Mouse (Mus musculus) limb, embryonic 12.5 days (tissue): ENCODE measurements around the gene Gm28557. TPM values are rescaled to one million over a fixed set of nuclear protein-coding genes. Genes with fewer than 3 reads are reported as not detected.
"Not testable (repeated sequence)": the region's sequence is repeated elsewhere in the genome, so short reads cannot be mapped to it uniquely, and the experiment has no call there.

Experiments used
- ATAC-seq: fragments of 200-750 bp; cut with Nextera tagmentation; 2 replicates; pipeline ENCODE4 v1.8.0; 2017; ENCODE audit warnings: low read depth, moderate TSS enrichment; ENCODE audit not compliant: insufficient number of reproducible peaks, insufficient read depth, low FRiP score, low TSS enrichment
- H3K27ac ChIP-seq: fragments of 300-500 bp; sonication (generic); 2 replicates; pipeline ENCODE4 v1.5.1; 2016; ENCODE audit warnings: mild to moderate bottlenecking, moderate library complexity
- H3K27me3 ChIP-seq: fragments of 300-500 bp; sonication (generic); 2 replicates; pipeline ENCODE4 v1.6.1; 2016; ENCODE audit warnings: mild to moderate bottlenecking, moderate library complexity
- H3K36me3 ChIP-seq: fragments of 300-500 bp; sonication (generic); 2 replicates; pipeline ENCODE4 v1.6.1; 2016; ENCODE audit warnings: mild to moderate bottlenecking, moderate library complexity
- H3K4me1 ChIP-seq: fragments of 300-500 bp; sonication (generic); replicated peaks from 2 replicates; pipeline ENCODE4 v1.6.1; 2016
- H3K4me2 ChIP-seq: fragments of 300-500 bp; sonication (generic); 2 replicates; pipeline ENCODE4 v1.6.1; 2016; ENCODE audit warnings: mild to moderate bottlenecking, moderate library complexity
- H3K4me3 ChIP-seq: fragments of 300-500 bp; sonication (generic); replicated peaks from 2 replicates; pipeline ENCODE4 v1.5.1; 2016; ENCODE audit warnings: mild to moderate bottlenecking
- H3K9ac ChIP-seq: fragments of 300-500 bp; sonication (generic); replicated peaks from 2 replicates; pipeline ENCODE4 v1.6.1; 2016; ENCODE audit warnings: mild to moderate bottlenecking, moderate library complexity
- H3K9me3 ChIP-seq: fragments of 300-500 bp; sonication (generic); 2 replicates; pipeline ENCODE4 v1.6.1; 2016; ENCODE audit warnings: mild to moderate bottlenecking, moderate library complexity
- WGBS: fragments of 180-500 bp; shearing (Covaris S2); methylation state at CpG from one replicate; pipeline ENCODE4 v1.1.7; 2016; 5-methylcytosine and 5-hydroxymethylcytosine counted together
- polyA plus RNA-seq: library from polyadenylated mRNA; unstranded; fragments of >200 nt; fragmentation: Nextera tagmentation; extraction: Ambion mirVana; gene quantifications from 2 replicates; pipeline ENCODE4 v1.2.1, GENCODE M21; 2016

The Gm28557 gene
- 2.3 and 3.1 TPM in 2 replicates for polyA plus RNA-seq

GRCm38 (mm10) chr13:67108194-67108820 is at the start of gene Gm28557:
Gene Gm28557 (minus strand): TSS chr13:67108604.
- Histone ChIP-seq H3K4me3 (peak within 1 kb of the TSS; percentile 57), H3K9ac (peak within 1 kb of the TSS; percentile 66), H3K27me3 (no peaks in the 10 kb centered on the region), H3K4me1 (peaks cover 5% of the 10 kb centered on the region), H3K4me2 (peak within 1 kb of the TSS; percentile 63), H3K9me3 (peaks cover 10% of the 10 kb centered on the region; the same call in 1 of the 2 replicates), H3K27ac (peak within 1 kb of the TSS; percentile 86), H3K36me3 (peaks cover 12% of the 10 kb centered on the region; the same call in 1 of the 2 replicates)
- ATAC-seq = peak; percentile 96
- WGBS = 0% methylated on average over 17 of the region's 17 CpGs

- Histone ChIP-seq H3K27me3 (no peaks in the 10 kb centered on the region), H3K4me1 (no peaks in the 10 kb centered on the region; the same call in 1 of the 2 replicates), H3K36me3 (no peaks in the 10 kb centered on the region), H3K27ac (no peak overlapping the region), H3K9me3 (no peaks in the 10 kb centered on the region), H3K4me3 (peak overlapping the region; percentile 66), H3K4me2 (peak overlapping the region; percentile 72), H3K9ac (peak overlapping the region; percentile 72)
- ATAC-seq = peak; percentile 93
- WGBS = 3% methylated on average over 18 of the region's 18 CpGs
Observed at GRCm38 (mm10) chr13:67128038-67128721, 19.8 kb upstream of the Gm28557 start.

- H3K4me1 ChIP-seq, H3K9ac ChIP-seq, ATAC-seq, H3K4me3 ChIP-seq, H3K9me3 ChIP-seq, H3K27ac ChIP-seq, H3K36me3 ChIP-seq, H3K27me3 ChIP-seq: not testable (repeated sequence)
- WGBS = 78% methylated on average over 10 of the region's 10 CpGs
- peak overlapping the region; percentile 72 for H3K4me2 ChIP-seq
Observed at GRCm38 (mm10) chr13:67127507-67127906, 19.1 kb upstream of the Gm28557 start.

- H3K27me3 ChIP-seq = no peaks in the 10 kb centered on the region
- H3K9me3 ChIP-seq = no peaks in the 10 kb centered on the region
- no peak for ATAC-seq
- H3K27ac ChIP-seq = no peak overlapping the region
- 92% methylated on average over 1 of the region's 1 CpGs for WGBS
- no peaks in the 10 kb centered on the region for H3K36me3 ChIP-seq
- H3K4me3 ChIP-seq = no peak overlapping the region
- no peaks in the 10 kb centered on the region; the same call in 1 of the 2 replicates for H3K4me1 ChIP-seq
- no peak overlapping the region for H3K4me2 ChIP-seq
- H3K9ac ChIP-seq = no peak overlapping the region
Observed at GRCm38 (mm10) chr13:67124460-67124859, 16.1 kb upstream of the Gm28557 start.

GRCm38 (mm10) chr13:67121360-67121759 is 13.0 kb upstream of the Gm28557 start, which contains the start of gene Zfp759:
Gene Zfp759 (plus strand): TSS chr13:67121660.
- H3K4me2 ChIP-seq, H3K27ac ChIP-seq, H3K27me3 ChIP-seq, H3K9me3 ChIP-seq, H3K9ac ChIP-seq, H3K4me1 ChIP-seq, H3K4me3 ChIP-seq, H3K36me3 ChIP-seq, ATAC-seq: not testable (repeated sequence)

DNA sequence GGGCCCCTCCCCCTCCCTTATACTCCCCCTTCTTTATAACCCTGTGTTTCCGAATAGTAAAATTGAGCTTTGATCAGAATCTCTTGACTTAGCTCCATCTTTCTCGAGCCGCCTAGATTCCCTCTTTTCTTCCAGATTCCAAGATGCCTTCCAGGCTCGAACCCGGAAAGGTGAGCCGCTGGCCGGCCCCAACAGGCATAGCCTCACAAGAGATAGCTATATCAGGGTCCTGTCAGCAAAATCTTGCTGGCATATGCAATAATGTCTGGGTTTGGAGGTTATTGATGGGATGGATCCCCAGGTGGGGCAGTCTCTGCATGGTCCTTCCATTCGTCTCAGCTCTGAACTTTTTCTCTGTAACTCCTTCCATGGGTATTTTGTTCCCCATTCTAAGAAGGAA is 7.8 kb upstream of the Gm28557 start, which contains the start of gene Rslcan18:
Gene Rslcan18, minus strand, starts transcription at position 101 of the 400 bp plus-strand sequence.
- WGBS = 93% methylated on average over 8 of the region's 8 CpGs
- not testable (repeated sequence) for H3K4me1 ChIP-seq, ATAC-seq

GRCm38 (mm10) chr13:67113287-67113686 is 4.9 kb upstream of the Gm28557 start:
- H3K4me1 ChIP-seq = no peaks in the 10 kb centered on the region
- H3K9me3 ChIP-seq = no peaks in the 10 kb centered on the region
- H3K4me3 ChIP-seq = no peak overlapping the region
- H3K9ac ChIP-seq = no peak overlapping the region
- 94% methylated on average over 2 of the region's 2 CpGs for WGBS
- H3K27me3 ChIP-seq = no peaks in the 10 kb centered on the region
- H3K4me2 ChIP-seq = no peak overlapping the region
- ATAC-seq = no peak
- no peaks in the 10 kb centered on the region for H3K36me3 ChIP-seq
- H3K27ac ChIP-seq = no peak overlapping the region

More for the DNA sequence above, 7.8 kb upstream of the Gm28557 start, which contains the start of gene Rslcan18:
- not testable (repeated sequence) for H3K9ac ChIP-seq, H3K36me3 ChIP-seq, H3K27ac ChIP-seq, H3K9me3 ChIP-seq, H3K4me3 ChIP-seq, H3K27me3 ChIP-seq, H3K4me2 ChIP-seq

GRCm38 (mm10) chr13:67112096-67112495 is 3.7 kb upstream of the Gm28557 start:
- Histone ChIP-seq H3K27ac (no peak overlapping the region), H3K36me3 (no peaks in the 10 kb centered on the region), H3K27me3 (no peaks in the 10 kb centered on the region), H3K4me3 (no peak overlapping the region), H3K4me1 (peaks cover 5% of the 10 kb centered on the region), H3K4me2 (no peak overlapping the region), H3K9me3 (no peaks in the 10 kb centered on the region), H3K9ac (no peak overlapping the region)
- no peak for ATAC-seq
- WGBS = 84% methylated on average over 12 of the region's 12 CpGs

DNA sequence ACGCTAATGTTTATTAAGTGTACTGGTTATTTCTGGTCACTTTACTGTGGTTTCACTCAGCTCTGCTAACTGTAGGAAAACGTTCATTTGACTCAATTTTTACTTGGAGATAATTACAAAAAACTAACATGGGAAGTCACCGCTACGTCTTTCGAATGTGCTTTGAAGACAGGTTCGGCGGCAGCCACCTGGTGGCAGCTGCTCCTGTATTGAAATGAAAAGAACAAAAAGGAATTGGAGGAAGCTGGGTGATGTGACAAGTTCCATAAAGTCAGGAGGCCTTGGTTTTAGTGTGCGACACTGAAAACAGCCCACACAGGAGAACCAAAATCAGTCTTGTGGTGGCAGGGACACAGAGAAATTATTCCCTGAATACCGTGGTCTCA is 410 bp upstream of the Gm28557 start:
- no peak overlapping the region for H3K27ac ChIP-seq
- H3K9ac ChIP-seq = no peak overlapping the region
- H3K9me3 ChIP-seq = peaks cover 10% of the 10 kb centered on the region; the same call in 1 of the 2 replicates

GRCm38 (mm10) chr13:67107681-67108080 is 723 bp downstream of the Gm28557 start:
- 69% methylated on average over 9 of the region's 9 CpGs for WGBS
- peaks cover 5% of the 10 kb centered on the region for H3K4me1 ChIP-seq
- peaks cover 10% of the 10 kb centered on the region; the same call in 1 of the 2 replicates for H3K9me3 ChIP-seq
- H3K9ac ChIP-seq = peak overlapping the region; percentile 66
- peak overlapping the region; percentile 86 for H3K27ac ChIP-seq
- H3K27me3 ChIP-seq = no peaks in the 10 kb centered on the region
- no peak for ATAC-seq
- H3K36me3 ChIP-seq = peaks cover 12% of the 10 kb centered on the region; the same call in 1 of the 2 replicates
- H3K4me2 ChIP-seq = peak overlapping the region; percentile 63
- peak overlapping the region; percentile 57 for H3K4me3 ChIP-seq

More for the DNA sequence above, 410 bp upstream of the Gm28557 start:
- 5% methylated on average over 9 of the region's 9 CpGs for WGBS
- peak; percentile 44 for ATAC-seq
- Histone ChIP-seq H3K4me2 (peak overlapping the region; percentile 63), H3K4me1 (peaks cover 5% of the 10 kb centered on the region), H3K36me3 (peaks cover 12% of the 10 kb centered on the region; the same call in 1 of the 2 replicates), H3K27me3 (no peaks in the 10 kb centered on the region), H3K4me3 (peak overlapping the region; percentile 57)

DNA sequence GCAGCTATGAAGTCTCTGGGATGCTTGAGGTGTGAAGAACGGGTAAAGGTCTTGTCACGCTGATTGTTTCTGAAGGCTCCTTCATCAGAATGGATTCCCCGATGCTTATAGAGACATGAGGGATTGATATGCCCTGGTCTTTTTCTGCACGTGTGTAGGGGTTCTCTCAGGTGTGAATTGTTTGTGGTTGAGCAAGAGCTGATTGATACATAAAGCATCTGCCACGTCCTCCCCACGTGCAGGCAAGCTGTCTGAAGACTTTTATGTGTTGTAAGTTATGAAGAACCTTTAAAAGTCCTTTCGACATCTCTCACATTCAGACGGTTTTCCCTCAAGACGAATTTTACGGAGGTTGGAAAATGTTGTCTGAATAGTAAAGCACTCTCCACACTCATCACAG is 10.5 kb downstream of the Gm28557 start, which contains the start of gene Zfp708:
Gene Zfp708, minus strand, starts transcription at position 101 of the 400 bp plus-strand sequence.
- no peak for ATAC-seq
- H3K9me3 ChIP-seq = no peaks in the 10 kb centered on the region
- H3K9ac ChIP-seq = no peak within 1 kb of the TSS
- H3K27me3 ChIP-seq = no peaks in the 10 kb centered on the region
- no peak within 1 kb of the TSS for H3K27ac ChIP-seq
- no peak within 1 kb of the TSS for H3K4me2 ChIP-seq
- WGBS = 88% methylated on average over 10 of the region's 10 CpGs
- no peaks in the 10 kb centered on the region for H3K4me1 ChIP-seq
- no peak within 1 kb of the TSS for H3K4me3 ChIP-seq
- H3K36me3 ChIP-seq = peaks cover 14% of the 10 kb centered on the region; the same call in 1 of the 2 replicates
